Mouse (Mus musculus): ENCODE measurements around the gene Plpp7.

GRCm38 (mm10) chr2:32102944-32103343, 7.6 kb downstream of the Plpp7 start:
- TF ChIP-seq GATA1 (IDR thresholded peaks at IDR 0.05; ENCODE audit: borderline replicate concordance, low read length) (no peak), FLI1 (IDR thresholded peaks at IDR 0.05; ENCODE audit: low read length) (no peak)

All from megakaryocyte, embryonic 14.5 days (primary cell).